Mouse (Mus musculus) neural tube, embryonic 12.5 days (tissue): ENCODE measurements around the gene Gm20671. TPM values are rescaled to one million over a fixed set of nuclear protein-coding genes. Genes with fewer than 3 reads are reported as not detected.
"Not testable (repeated sequence)": the region's sequence is repeated elsewhere in the genome, so short reads cannot be mapped to it uniquely, and the experiment has no call there.

ENCODE experiments used
- ATAC-seq: fragments of 200-750 bp; cut with Nextera tagmentation; 2 replicates; pipeline ENCODE4 v1.8.0; 2017; ENCODE audit warnings: low read depth, mild to moderate bottlenecking, moderate TSS enrichment, moderate library complexity; ENCODE audit not compliant: low FRiP score
- H3K27ac ChIP-seq: fragments of 300-500 bp; sonication (generic); 2 replicates; pipeline ENCODE4 v1.5.1; 2016
- H3K27me3 ChIP-seq: fragments of 300-500 bp; sonication (generic); replicated peaks from 2 replicates; pipeline ENCODE4 v1.6.1; 2016; ENCODE audit warnings: mild to moderate bottlenecking
- H3K36me3 ChIP-seq: fragments of 300-500 bp; sonication (generic); 2 replicates; pipeline ENCODE4 v1.6.1; 2016; ENCODE audit warnings: mild to moderate bottlenecking
- H3K4me1 ChIP-seq: fragments of 300-500 bp; sonication (generic); 2 replicates; pipeline ENCODE4 v1.6.1; 2016
- H3K4me2 ChIP-seq: fragments of 300-500 bp; sonication (generic); replicated peaks from 2 replicates; pipeline ENCODE4 v1.6.1; 2016; ENCODE audit warnings: mild to moderate bottlenecking
- H3K4me3 ChIP-seq: fragments of 300-500 bp; sonication (generic); 2 replicates; pipeline ENCODE4 v1.5.1; 2016
- H3K9ac ChIP-seq: fragments of 300-500 bp; sonication (generic); 2 replicates; pipeline ENCODE4 v1.6.1; 2016; ENCODE audit warnings: mild to moderate bottlenecking
- H3K9me3 ChIP-seq: fragments of 300-500 bp; sonication (generic); 2 replicates; pipeline ENCODE4 v1.6.1; 2016; ENCODE audit warnings: mild to moderate bottlenecking
- WGBS: fragments of 180-500 bp; shearing (Covaris S2); methylation state at CpG from one replicate; pipeline ENCODE4 v1.1.7; 2016; 5-methylcytosine and 5-hydroxymethylcytosine counted together
- polyA plus RNA-seq: library from polyadenylated mRNA; unstranded; fragments of >200 nt; fragmentation: Nextera tagmentation; extraction: Ambion mirVana; gene quantifications from 2 replicates; pipeline ENCODE4 v1.2.1, GENCODE M21; 2016

Gm20671 gene
- polyA plus RNA-seq, 1 experiment from 2014 or later, result not detected

- not testable (repeated sequence) for H3K4me1 ChIP-seq, H3K9ac ChIP-seq, H3K27me3 ChIP-seq, H3K4me3 ChIP-seq, H3K27ac ChIP-seq, ATAC-seq, H3K36me3 ChIP-seq, H3K9me3 ChIP-seq, H3K4me2 ChIP-seq
- WGBS, result 89% methylated on average over 8 of the region's 8 CpGs
These were observed 104.2 kb downstream of the Gm20671 start for GRCm38 (mm10) chr5:32722711-32723110.

GRCm38 (mm10) chr5:32722263-32722662 lies 104.6 kb downstream of the Gm20671 start:
- Histone ChIP-seq H3K27me3 (no peaks in the 10 kb centered on the region), H3K4me3 (no peak overlapping the region), H3K4me1 (no peaks in the 10 kb centered on the region), H3K27ac (no peak overlapping the region), H3K4me2 (no peak overlapping the region), H3K36me3 (no peaks in the 10 kb centered on the region), H3K9me3 (no peaks in the 10 kb centered on the region), H3K9ac (no peak overlapping the region)
- ATAC-seq, result no peak
- WGBS, result 69% methylated on average over 7 of the region's 7 CpGs

- WGBS, result 63% methylated on average over 3 of the region's 3 CpGs
- ATAC-seq, result no peak
These were observed 105.6 kb downstream of the Gm20671 start for GRCm38 (mm10) chr5:32721316-32721715.

GRCm38 (mm10) chr5:32720416-32720815 lies 106.5 kb downstream of the Gm20671 start:
- H3K4me2 ChIP-seq, result no peak overlapping the region
- H3K4me3 ChIP-seq, result no peak overlapping the region

More at GRCm38 (mm10) chr5:32721316-32721715, 105.6 kb downstream of the Gm20671 start:
- Histone ChIP-seq H3K27me3 (no peaks in the 10 kb centered on the region), H3K36me3 (no peaks in the 10 kb centered on the region), H3K4me1 (no peaks in the 10 kb centered on the region), H3K9ac (no peak overlapping the region), H3K4me2 (no peak overlapping the region), H3K27ac (no peak overlapping the region), H3K9me3 (no peaks in the 10 kb centered on the region), H3K4me3 (no peak overlapping the region)

GRCm38 (mm10) chr5:32718916-32719315 lies 108.0 kb downstream of the Gm20671 start:
- Histone ChIP-seq H3K27ac (no peak overlapping the region), H3K27me3 (no peaks in the 10 kb centered on the region), H3K36me3 (no peaks in the 10 kb centered on the region), H3K4me1 (no peaks in the 10 kb centered on the region), H3K4me3 (no peak overlapping the region), H3K9me3 (no peaks in the 10 kb centered on the region), H3K4me2 (no peak overlapping the region), H3K9ac (no peak overlapping the region)
- WGBS, result 71% methylated on average over 6 of the region's 6 CpGs
- ATAC-seq, result no peak

More at GRCm38 (mm10) chr5:32720416-32720815, 106.5 kb downstream of the Gm20671 start:
- H3K9me3 ChIP-seq, result no peaks in the 10 kb centered on the region
- H3K27me3 ChIP-seq, result no peaks in the 10 kb centered on the region
- 82% methylated on average over 9 of the region's 9 CpGs for WGBS
- H3K4me1 ChIP-seq, result no peaks in the 10 kb centered on the region
- no peak for ATAC-seq
- no peak overlapping the region for H3K27ac ChIP-seq
- H3K9ac ChIP-seq, result no peak overlapping the region
- no peaks in the 10 kb centered on the region for H3K36me3 ChIP-seq

GRCm38 (mm10) chr5:32717726-32718125 lies 109.2 kb downstream of the Gm20671 start:
- no peaks in the 10 kb centered on the region for H3K27me3 ChIP-seq
- 0 out of 2 replicates have a peak, but pooled peaks cover 3% of the 10 kb centered on the region for H3K4me1 ChIP-seq
- no peak overlapping the region for H3K27ac ChIP-seq
- H3K9me3 ChIP-seq, result no peaks in the 10 kb centered on the region
- WGBS, result 63% methylated on average over 1 of the region's 1 CpGs
- H3K4me2 ChIP-seq, result no peak overlapping the region
- no peak overlapping the region for H3K9ac ChIP-seq
- H3K36me3 ChIP-seq, result no peaks in the 10 kb centered on the region
- no peak for ATAC-seq
- no peak overlapping the region for H3K4me3 ChIP-seq

- WGBS, result under 1% methylated on average over 55 of the region's 55 CpGs
- peak overlapping the region; percentile 58 for H3K4me3 ChIP-seq
- H3K27me3 ChIP-seq, result no peaks in the 10 kb centered on the region
- no peaks in the 10 kb centered on the region for H3K36me3 ChIP-seq
- H3K9me3 ChIP-seq, result no peaks in the 10 kb centered on the region
- H3K4me2 ChIP-seq, result peak overlapping the region; percentile 71
- peak; percentile 99 for ATAC-seq
- 0 out of 2 replicates have a peak, but pooled peaks cover 3% of the 10 kb centered on the region for H3K4me1 ChIP-seq
- peak overlapping the region; percentile 54 for H3K9ac ChIP-seq
- peak overlapping the region; percentile 43; the same call in 1 of the 2 replicates for H3K27ac ChIP-seq
These were observed 113.0 kb downstream of the Gm20671 start for GRCm38 (mm10) chr5:32713703-32714467.

- peak overlapping the region; percentile 58 for H3K4me3 ChIP-seq
- no peaks in the 10 kb centered on the region for H3K36me3 ChIP-seq
- peak overlapping the region; percentile 43; the same call in 1 of the 2 replicates for H3K27ac ChIP-seq
- 0 out of 2 replicates have a peak, but pooled peaks cover 3% of the 10 kb centered on the region for H3K4me1 ChIP-seq
- peak overlapping the region; percentile 71 for H3K4me2 ChIP-seq
- peak; percentile 60 for ATAC-seq
- H3K27me3 ChIP-seq, result no peaks in the 10 kb centered on the region
- WGBS, result 18% methylated on average over 2 of the region's 2 CpGs
- H3K9me3 ChIP-seq, result no peaks in the 10 kb centered on the region
- H3K9ac ChIP-seq, result peak overlapping the region; percentile 54
These were observed 113.7 kb downstream of the Gm20671 start for GRCm38 (mm10) chr5:32713042-32713702.

- Histone ChIP-seq H3K4me1 (0 out of 2 replicates have a peak, but pooled peaks cover 3% of the 10 kb centered on the region), H3K9me3 (no peaks in the 10 kb centered on the region), H3K27me3 (no peaks in the 10 kb centered on the region), H3K27ac (no peak overlapping the region), H3K4me2 (peak overlapping the region; percentile 71), H3K36me3 (no peaks in the 10 kb centered on the region), H3K4me3 (no peak overlapping the region), H3K9ac (no peak overlapping the region)
- no peak for ATAC-seq
- 67% methylated on average over 4 of the region's 4 CpGs for WGBS
These were observed 114.5 kb downstream of the Gm20671 start for GRCm38 (mm10) chr5:32712221-32713041.

- ATAC-seq, result no peak
- H3K9ac ChIP-seq, result no peak overlapping the region
- no peak overlapping the region for H3K4me3 ChIP-seq
- 0 out of 2 replicates have a peak, but pooled peaks cover 3% of the 10 kb centered on the region for H3K4me1 ChIP-seq
- no peaks in the 10 kb centered on the region for H3K27me3 ChIP-seq
- WGBS, result 80% methylated on average over 5 of the region's 5 CpGs
- H3K9me3 ChIP-seq, result no peaks in the 10 kb centered on the region
- no peaks in the 10 kb centered on the region for H3K36me3 ChIP-seq
- H3K27ac ChIP-seq, result no peak overlapping the region
- H3K4me2 ChIP-seq, result no peak overlapping the region
These were observed 115.4 kb downstream of the Gm20671 start for GRCm38 (mm10) chr5:32711485-32711884.

GRCm38 (mm10) chr5:32706226-32706780 lies 120.6 kb downstream of the Gm20671 start:
- H3K27ac ChIP-seq, result no peak overlapping the region
- no peaks in the 10 kb centered on the region for H3K9me3 ChIP-seq
- no peak overlapping the region for H3K9ac ChIP-seq
- ATAC-seq, result no peak
- no peaks in the 10 kb centered on the region for H3K4me1 ChIP-seq
- H3K4me3 ChIP-seq, result no peak overlapping the region
- 80% methylated on average over 2 of the region's 2 CpGs for WGBS
- no peaks in the 10 kb centered on the region for H3K27me3 ChIP-seq
- no peak overlapping the region for H3K4me2 ChIP-seq
- no peaks in the 10 kb centered on the region for H3K36me3 ChIP-seq
